Mouse (Mus musculus) bone marrow, adult 2 months (tissue): ENCODE measurements around the gene Plekhg1. TPM values are rescaled to one million over a fixed set of nuclear protein-coding genes. Genes with fewer than 3 reads are reported as not detected.

ENCODE experiments used
- H3K27ac ChIP-seq: fragments of 200-500 bp; 2 replicates; pipeline ENCODE4 v1.5.1; 2012; ENCODE audit warnings: low read depth, mild to moderate bottlenecking, control low read depth, inconsistent platforms, low read length; ENCODE audit not compliant: control insufficient read depth, poor library complexity, insufficient read depth
- H3K4me1 ChIP-seq: fragments of 200-500 bp; 2 replicates; pipeline ENCODE4 v1.6.1; 2011; ENCODE audit warnings: low read length; ENCODE audit not compliant: control insufficient read depth, insufficient read depth
- H3K4me3 ChIP-seq: fragments of 200-500 bp; replicated peaks from 2 replicates; pipeline ENCODE3; 2011; ENCODE audit warnings: mild to moderate bottlenecking, low read depth, low read length, control low read depth; ENCODE audit not compliant: control insufficient read depth
- CTCF ChIP-seq: fragments of 200-500 bp; IDR thresholded peaks from 2 replicates; pipeline ENCODE4 v1.5.1; 2011; ENCODE audit warnings: low read length, control low read depth; ENCODE audit not compliant: control insufficient read depth, insufficient read depth
- POLR2A ChIP-seq: fragments of 200-500 bp; IDR thresholded peaks from 2 replicates; pipeline ENCODE4 v1.6.1; 2011; ENCODE audit warnings: low read depth, mild to moderate bottlenecking, control low read depth, low read length, borderline replicate concordance; ENCODE audit not compliant: control insufficient read depth
- WGBS: fragments of 180-500 bp; shearing (Covaris S2); methylation state at CpG from one replicate; pipeline ENCODE4 v1.1.7; 2018; 5-methylcytosine and 5-hydroxymethylcytosine counted together
- polyA plus RNA-seq: library from polyadenylated mRNA; stranded (reverse); fragments of >200 nt; gene quantifications from 2 replicates; pipeline ENCODE4 v1.2.4, GENCODE M21; 2011; ENCODE audit warnings: low replicate concordance; ENCODE audit not compliant: missing spikeins, insufficient read depth, insufficient read length

The Plekhg1 gene
- polyA plus RNA-seq, 1 experiment, result 4.6 TPM

DNA sequence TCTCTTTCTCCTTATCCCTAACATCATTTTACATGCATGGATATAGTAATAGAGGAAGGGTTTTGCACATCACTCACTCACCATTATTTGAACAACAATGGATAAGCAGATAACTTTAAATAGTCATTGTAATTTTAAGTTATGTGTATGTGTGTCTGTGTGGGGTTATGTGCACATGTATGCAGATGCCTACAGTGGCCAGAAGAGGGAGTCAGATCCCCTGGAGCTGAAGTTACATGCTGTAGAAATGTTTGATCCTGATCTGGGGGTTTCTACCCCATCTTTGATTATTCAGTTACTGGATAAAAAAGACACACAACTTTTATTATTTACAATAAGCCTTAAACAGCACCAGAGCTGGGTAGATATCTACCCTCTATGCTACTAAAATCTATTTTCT lies 127.1 kb downstream of the Plekhg1 start:
- Histone ChIP-seq H3K4me1 (no peaks in the 10 kb centered on the region; the same call in 1 of the 2 replicates), H3K27ac (no peak overlapping the region), H3K4me3 (no peak overlapping the region)
- no peak for TF ChIP-seq CTCF
- TF ChIP-seq POLR2A, result no peak

DNA sequence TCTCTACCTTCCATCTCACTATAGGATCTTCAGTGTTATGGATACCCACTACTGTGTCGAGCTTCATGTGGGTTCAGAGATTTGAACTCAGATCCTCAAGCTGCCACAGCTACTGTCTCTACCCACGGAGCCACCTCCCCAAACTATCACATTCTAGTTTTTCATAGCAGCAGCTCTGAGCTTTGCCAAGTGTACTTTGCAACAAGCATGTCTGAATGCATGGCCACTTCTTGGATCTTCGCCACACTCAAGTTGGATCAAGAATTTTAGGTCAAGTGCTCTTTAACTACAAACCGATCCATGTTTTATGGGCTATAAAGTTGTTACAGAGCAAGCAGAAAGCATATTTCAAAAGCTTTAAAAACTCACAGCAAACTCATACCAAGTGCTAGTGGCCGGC lies 130.7 kb downstream of the Plekhg1 start:
- no peak for TF ChIP-seq POLR2A
- no peak for TF ChIP-seq CTCF
- 87% methylated on average over 5 of the region's 5 CpGs for WGBS
- no peak overlapping the region for H3K4me3 ChIP-seq

DNA sequence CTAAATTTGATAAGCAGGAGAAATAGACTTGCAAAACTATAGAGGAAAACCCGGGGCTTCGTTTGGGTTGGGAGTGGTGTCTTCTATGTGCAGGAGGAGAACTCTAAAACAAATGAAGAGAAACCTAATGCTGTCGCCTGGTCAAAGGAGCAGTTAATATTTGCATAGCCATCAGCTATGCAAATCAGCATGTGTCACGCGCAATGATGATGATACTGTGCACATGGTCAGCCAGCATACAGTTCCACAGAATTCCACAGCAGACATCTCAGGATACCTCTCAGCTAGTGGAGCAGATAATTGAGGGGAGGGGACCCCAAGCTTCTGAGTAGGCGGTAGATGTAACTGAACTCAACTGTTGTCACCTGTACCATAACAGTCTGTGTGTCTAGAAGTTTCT lies 133.3 kb downstream of the Plekhg1 start:
- no peak overlapping the region for H3K4me3 ChIP-seq
- H3K27ac ChIP-seq, result no peak overlapping the region
- TF ChIP-seq CTCF (no peak), POLR2A (no peak)
- no peaks in the 10 kb centered on the region; the same call in 1 of the 2 replicates for H3K4me1 ChIP-seq
- 85% methylated on average over 6 of the region's 6 CpGs for WGBS

More for the DNA sequence above, 130.7 kb downstream of the Plekhg1 start:
- Histone ChIP-seq H3K27ac (no peak overlapping the region), H3K4me1 (no peaks in the 10 kb centered on the region; the same call in 1 of the 2 replicates)

DNA sequence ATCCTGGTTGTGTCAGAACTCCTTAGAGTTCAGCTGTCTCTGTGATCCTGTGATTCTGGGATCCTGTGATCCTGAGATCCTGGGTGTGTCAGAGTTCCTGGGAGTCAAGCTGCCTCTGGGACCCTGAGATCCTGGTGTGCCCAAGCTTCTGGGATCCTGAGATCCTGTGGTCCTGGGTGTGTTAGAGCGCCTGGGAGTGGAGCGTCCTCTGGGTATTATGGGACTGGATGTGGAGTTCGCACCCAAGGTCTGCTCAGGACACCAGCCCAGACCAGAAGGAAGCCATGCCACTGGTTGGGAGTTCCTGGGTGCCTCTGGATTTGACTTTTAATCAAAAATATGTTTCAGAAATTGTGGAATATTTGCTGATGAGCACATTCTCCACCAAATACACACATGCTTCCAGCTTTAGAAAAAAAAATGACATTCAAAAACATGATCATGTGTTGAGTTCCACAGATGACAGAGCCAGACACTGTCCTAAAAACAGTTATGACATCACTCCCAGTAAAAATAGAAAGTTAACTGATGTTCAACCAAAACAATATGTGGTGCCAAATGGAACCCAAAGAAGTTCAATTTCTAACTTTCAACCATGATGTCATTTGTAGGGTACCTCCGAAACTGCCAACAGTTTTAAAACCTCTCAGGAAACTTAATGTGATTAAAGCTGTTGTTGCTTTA lies 137.8 kb downstream of the Plekhg1 start:
- no peak for TF ChIP-seq CTCF
- no peak for TF ChIP-seq POLR2A
- H3K4me1 ChIP-seq, result no peaks in the 10 kb centered on the region
- WGBS, result 86% methylated on average over 4 of the region's 4 CpGs
- no peak overlapping the region for H3K4me3 ChIP-seq
- no peak overlapping the region for H3K27ac ChIP-seq

DNA sequence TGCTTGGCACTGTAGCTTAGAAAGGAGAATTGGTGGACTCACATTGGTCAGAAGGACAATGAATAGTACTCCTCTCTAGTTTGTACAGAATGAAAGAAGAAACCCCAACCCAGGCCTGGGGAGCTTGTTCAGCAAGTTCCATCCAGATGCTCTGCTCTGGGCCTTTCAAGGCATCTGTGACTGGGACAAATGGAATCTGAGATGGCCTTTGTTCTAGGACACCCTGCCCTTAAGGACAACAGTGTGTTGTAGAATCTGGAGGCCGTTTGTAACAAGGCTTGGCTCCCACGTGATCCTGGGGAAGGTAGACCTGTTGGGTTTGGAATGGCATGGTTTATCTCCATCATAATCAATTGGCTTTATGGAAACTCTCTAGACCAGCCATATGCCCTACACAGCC lies 141.0 kb downstream of the Plekhg1 start:
- TF ChIP-seq CTCF (no peak), POLR2A (no peak)
- Histone ChIP-seq H3K27ac (no peak overlapping the region), H3K4me1 (no peaks in the 10 kb centered on the region), H3K4me3 (no peak overlapping the region)
- 76% methylated on average over 2 of the region's 2 CpGs for WGBS

DNA sequence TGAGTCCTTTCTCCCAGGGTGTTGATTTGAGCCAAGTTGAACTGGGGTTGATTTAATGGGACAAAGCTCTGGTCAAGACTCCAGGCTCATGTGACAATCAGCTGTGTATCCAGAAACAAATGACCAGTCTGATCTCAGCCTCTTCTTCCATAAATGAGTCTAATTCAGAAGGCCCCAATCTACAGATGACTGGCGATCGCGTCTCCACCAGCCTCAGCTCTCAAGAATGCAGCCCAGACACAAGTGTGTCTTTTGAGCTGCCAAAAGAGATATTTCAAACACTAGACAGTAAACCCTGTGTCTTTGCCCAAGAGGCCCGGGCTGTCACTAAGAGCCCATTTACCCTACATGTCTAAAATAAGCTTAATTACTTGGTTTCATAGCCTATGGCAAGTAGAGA lies 148.3 kb downstream of the Plekhg1 start:
- Histone ChIP-seq H3K4me3 (no peak overlapping the region), H3K27ac (no peak overlapping the region), H3K4me1 (no peaks in the 10 kb centered on the region)
- 92% methylated on average over 4 of the region's 4 CpGs for WGBS
- no peak for TF ChIP-seq POLR2A
- no peak for TF ChIP-seq CTCF

DNA sequence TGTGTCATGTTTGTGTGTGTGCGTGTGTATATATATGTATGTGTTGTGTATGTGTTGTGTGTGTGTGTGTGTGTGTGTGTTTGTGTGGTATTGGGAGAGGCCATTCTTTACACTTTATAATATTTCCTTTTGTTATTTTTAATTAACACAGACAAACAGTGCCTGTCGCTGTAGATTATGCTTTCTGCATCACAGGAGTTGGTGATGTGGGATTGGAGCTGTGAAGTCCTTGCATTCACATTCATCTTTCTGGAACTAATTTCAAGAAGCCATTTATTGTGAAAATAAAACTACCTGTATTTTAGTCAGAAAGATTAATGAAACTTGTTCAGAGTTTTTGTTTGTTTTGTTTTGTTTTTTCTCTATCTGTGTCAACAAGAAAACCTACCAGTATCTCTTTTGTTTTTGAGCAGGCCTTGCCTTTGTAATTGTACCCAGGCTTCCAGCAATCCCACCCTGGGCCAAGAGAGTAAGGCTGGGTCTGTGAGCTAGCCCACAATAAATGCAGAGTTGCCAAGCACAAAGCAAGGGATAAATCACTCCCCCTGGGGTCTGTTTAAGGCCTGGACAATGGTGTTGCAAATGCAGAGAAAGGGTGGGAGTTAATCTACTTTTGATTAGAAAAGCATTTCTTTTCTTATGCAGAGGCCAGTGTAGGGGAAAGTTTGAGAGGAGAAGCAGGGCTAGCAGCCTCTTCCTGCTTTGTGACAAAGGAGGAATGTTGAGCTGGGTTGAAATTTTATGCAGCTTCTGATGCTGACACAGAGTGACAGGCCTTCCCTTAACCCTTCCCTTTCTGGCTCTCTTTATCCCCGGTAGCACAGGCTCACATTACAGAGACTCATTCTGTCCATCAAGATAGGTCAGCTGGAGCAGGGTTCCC lies 151.5 kb downstream of the Plekhg1 start:
- TF ChIP-seq POLR2A (no peak), CTCF (no peak)
- 57% methylated on average over 3 of the region's 3 CpGs for WGBS
- Histone ChIP-seq H3K4me3 (no peak overlapping the region), H3K27ac (no peak overlapping the region), H3K4me1 (no peaks in the 10 kb centered on the region)

DNA sequence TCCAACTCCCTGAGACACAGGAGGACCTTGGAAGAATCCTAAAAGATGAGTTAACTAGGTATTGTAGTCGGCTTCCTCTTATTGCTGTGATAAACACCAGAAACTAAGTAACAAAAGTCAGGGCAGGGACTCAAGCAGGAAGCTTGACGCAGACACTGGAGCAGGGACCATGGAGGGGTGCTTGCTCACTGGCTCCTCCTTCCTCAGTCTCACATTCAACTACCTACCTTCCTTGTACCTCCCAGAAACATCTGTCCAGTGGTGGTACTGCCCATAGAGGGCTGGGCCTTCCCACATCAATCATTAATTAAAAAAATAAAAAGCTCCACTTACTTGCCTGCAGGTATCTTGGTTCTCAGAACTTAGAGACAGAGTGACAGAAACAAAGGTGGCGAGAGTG lies 152.2 kb downstream of the Plekhg1 start:
- TF ChIP-seq CTCF, result no peak
- TF ChIP-seq POLR2A, result no peak
- Histone ChIP-seq H3K4me1 (no peaks in the 10 kb centered on the region), H3K4me3 (no peak overlapping the region), H3K27ac (no peak overlapping the region)
- 42% methylated on average over 3 of the region's 3 CpGs for WGBS
